Mouse (Mus musculus) embryo, embryonic 10.5 days (tissue): ENCODE data around the gene Prss2.
A peak's percentile ranks its signal among the peaks of the same experiment; 100 is the strongest.

Experiments
- DNase-seq: peaks from one replicate; pipeline ENCODE4 v3.0.0-alpha.2; 2015; ENCODE audit warnings: low spot score

Prss2 gene

GRCm38 (mm10) chr6:41556389-41556788 is 34.8 kb downstream of the Prss2 start:
- DNase-seq, result peak; percentile 45

GRCm38 (mm10) chr6:41557468-41557867 is 35.9 kb downstream of the Prss2 start:
- no peak for DNase-seq

GRCm38 (mm10) chr6:41558271-41558670 is 36.7 kb downstream of the Prss2 start:
- no peak for DNase-seq

- no peak for DNase-seq
Measured at GRCm38 (mm10) chr6:41559331-41559730, 37.7 kb downstream of the Prss2 start.

DNA sequence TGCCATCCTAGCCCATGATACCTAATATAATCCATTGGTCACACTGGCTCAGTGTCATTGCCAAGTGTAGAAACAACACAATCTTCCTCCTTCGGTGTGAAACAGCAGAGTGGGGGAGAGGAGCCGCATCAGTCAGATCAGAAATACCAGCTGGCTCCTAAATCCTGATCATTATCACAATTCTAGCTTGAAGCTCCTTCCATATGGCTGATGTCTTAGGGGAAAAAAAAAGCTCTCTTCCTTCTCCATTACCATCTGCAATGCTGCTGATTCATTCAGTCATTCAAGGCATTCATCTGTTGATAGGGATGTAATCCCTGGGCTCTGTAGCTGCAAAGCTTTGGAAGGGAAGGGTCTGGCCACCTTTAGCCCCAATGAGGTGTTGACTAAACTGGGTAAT is 38.7 kb downstream of the Prss2 start:
- no peak for DNase-seq

- no peak for DNase-seq
Measured at GRCm38 (mm10) chr6:41562598-41562997, 41.0 kb downstream of the Prss2 start.

DNA sequence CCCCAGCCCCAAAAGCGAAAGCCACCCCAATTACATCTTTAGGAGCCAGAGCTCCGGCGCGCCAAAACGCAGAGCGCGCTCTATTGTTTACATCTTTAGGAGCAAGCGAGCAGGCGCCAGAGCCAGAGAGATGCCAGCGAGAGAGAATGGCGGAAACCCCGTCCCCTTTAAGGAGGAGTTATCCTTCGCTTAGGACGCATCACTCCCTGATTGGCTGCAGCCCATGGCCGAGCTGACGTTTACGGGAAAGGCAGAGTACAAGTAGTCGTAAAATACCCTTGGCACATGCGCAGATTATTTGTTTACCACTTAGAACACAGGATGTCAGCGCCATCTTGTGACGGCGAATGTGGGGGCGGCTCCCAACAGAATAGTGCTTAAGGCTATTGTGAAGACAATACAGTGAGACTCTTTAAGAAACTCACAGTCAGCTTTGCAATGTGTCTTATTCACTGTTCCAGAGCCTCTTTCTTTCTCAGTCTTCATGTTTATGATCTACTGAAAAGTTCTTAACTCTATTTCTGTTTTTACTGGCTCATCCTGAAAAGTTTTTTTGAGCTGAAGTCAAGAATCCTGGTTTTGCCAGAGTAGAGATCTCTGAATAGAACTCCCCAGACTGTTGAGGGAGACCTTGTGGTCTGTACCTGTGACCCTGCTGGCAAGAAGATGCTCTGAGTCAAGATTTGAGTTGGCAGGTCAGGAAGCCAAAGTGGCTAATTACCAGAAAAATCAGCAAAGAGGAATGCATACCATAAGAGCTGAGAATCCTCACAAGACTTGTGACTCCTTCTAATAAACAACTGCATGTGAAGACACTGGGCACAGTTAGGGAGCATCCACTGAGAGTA is 41.7 kb downstream of the Prss2 start:
- peak; percentile 19 for DNase-seq

GRCm38 (mm10) chr6:41565261-41565660 is 43.7 kb downstream of the Prss2 start:
- DNase-seq, result no peak

DNA sequence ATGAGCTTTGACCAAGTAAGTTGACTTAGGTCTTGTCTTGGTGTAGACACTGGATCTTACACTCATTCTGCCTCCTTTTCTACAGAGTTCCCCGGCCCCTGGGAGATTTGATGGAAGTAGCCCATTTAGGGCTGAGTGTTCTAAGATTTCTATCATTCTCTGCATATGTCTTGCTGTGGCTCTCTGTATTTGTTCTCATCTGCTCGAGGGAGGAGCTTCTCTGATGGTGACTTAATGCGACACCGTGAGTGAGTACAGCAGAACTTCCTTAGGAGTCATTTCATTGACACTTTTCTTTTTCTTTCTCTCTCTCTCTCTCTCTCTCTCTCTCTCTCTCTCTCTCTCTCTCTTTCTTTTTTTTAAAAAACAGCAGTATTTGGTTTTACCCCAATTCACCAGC is 45.4 kb downstream of the Prss2 start:
- no peak for DNase-seq

DNA sequence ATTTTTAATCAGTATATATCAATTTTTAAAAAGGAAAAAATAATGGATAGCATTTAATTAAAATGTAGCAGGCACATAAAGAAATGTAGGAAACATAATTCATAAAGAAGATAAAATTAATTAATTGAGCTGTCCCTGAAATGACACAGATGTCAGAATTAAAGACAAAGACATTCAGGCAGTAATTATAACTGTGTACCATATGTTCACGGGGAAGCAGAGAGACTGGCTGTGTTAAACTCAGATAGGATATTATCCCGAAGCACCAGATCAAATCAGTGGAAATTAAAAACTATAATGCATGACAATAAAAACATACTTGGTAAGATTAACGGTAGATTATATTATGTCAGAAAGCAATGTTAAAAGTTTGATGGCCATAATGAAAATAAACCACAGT is 47.5 kb downstream of the Prss2 start:
- no peak for DNase-seq
